34 mouse cellular contexts compared by ENCODE assay signal in genomic region chr4:128440550-128440949, GRCm38 (mm10).
"Had no signal": no experiment of that assay in that cellular context is flagged by ENCODE, and none has a peak within 500 bp of the region (broad histone marks: within the 10 kb centered on the region; RNA-seq: fewer than 3 reads in every experiment).

No protein-coding gene starts in this region.

- DNase-seq: heart, postnatal 10 days; heart, postnatal 14 days; heart, postnatal 36 days; heart, postnatal 4 days; kidney, adult 11 months; kidney, adult 18-20 months; kidney, adult 2 months; kidney, adult 8-10 months; kidney, adult 9 months; kidney, postnatal 10 days; kidney, postnatal 14 days; kidney, postnatal 25 days; kidney, postnatal 36 days; kidney, postnatal 4 days; layer of hippocampus, adult 9-11 months; layer of hippocampus, postnatal 36 days had no signal

- H3K9me3 ChIP-seq: heart, embryonic 12.5 days; heart, embryonic 13.5 days; heart, embryonic 15.5 days; hindbrain, embryonic 10.5 days; hindbrain, embryonic 12.5 days; hindbrain, embryonic 13.5 days; hindbrain, embryonic 15.5 days; intestine, embryonic 15.5 days; kidney, embryonic 15.5 days had no signal

- H3K4me1 ChIP-seq: heart, embryonic 15.5 days; intestine, embryonic 15.5 days; kidney, embryonic 15.5 days had no signal

- H3K4me2 ChIP-seq: heart, embryonic 12.5 days; heart, embryonic 13.5 days; heart, embryonic 15.5 days; hindbrain, embryonic 12.5 days; hindbrain, embryonic 13.5 days; hindbrain, embryonic 14.5 days; hindbrain, embryonic 15.5 days; intestine, embryonic 15.5 days; kidney, embryonic 15.5 days had no signal

- H3K4me3 ChIP-seq: heart, embryonic 12.5 days; heart, embryonic 13.5 days; heart, embryonic 15.5 days; hindbrain, embryonic 10.5 days; hindbrain, embryonic 12.5 days; hindbrain, embryonic 13.5 days; hindbrain, embryonic 15.5 days; intestine, embryonic 15.5 days; kidney, embryonic 15.5 days; layer of hippocampus, adult 2 months; left cerebral cortex, adult 2 months had no signal

- H3K27me3 ChIP-seq: heart, embryonic 13.5 days; heart, embryonic 15.5 days; hindbrain, embryonic 12.5 days; hindbrain, embryonic 13.5 days; hindbrain, embryonic 15.5 days; intestine, embryonic 15.5 days; kidney, embryonic 15.5 days had no signal

- H3K27ac ChIP-seq: heart, embryonic 13.5 days; heart, embryonic 15.5 days; hindbrain, embryonic 10.5 days; hindbrain, embryonic 12.5 days; hindbrain, embryonic 13.5 days; hindbrain, embryonic 14.5 days; hindbrain, embryonic 15.5 days; hindbrain, postnatal 0 days; intestine, embryonic 15.5 days; kidney, embryonic 15.5 days; kidney, postnatal 0 days; layer of hippocampus, adult 2 months; left cerebral cortex, adult 2 months had no signal

- H3K9ac ChIP-seq: heart, embryonic 12.5 days; heart, embryonic 13.5 days; heart, embryonic 15.5 days; hindbrain, embryonic 12.5 days; hindbrain, embryonic 13.5 days; hindbrain, embryonic 14.5 days; hindbrain, embryonic 15.5 days; intestine, embryonic 15.5 days; kidney, embryonic 15.5 days had no signal

- ATAC-seq: hindbrain, embryonic 16.5 days; hindbrain, postnatal 0 days; inflammation-experienced regulatory T-cells, adult 6 months; intestine, embryonic 15.5 days; intestine, embryonic 16.5 days; intestine, postnatal 0 days had no signal

- H3K36me3 ChIP-seq: heart, embryonic 12.5 days; heart, embryonic 13.5 days; heart, embryonic 15.5 days; hindbrain, embryonic 10.5 days; hindbrain, embryonic 12.5 days; hindbrain, embryonic 15.5 days; intestine, embryonic 15.5 days; kidney, embryonic 15.5 days had no signal
